Mouse (Mus musculus): ENCODE results near the gene Sdc3.

DNA sequence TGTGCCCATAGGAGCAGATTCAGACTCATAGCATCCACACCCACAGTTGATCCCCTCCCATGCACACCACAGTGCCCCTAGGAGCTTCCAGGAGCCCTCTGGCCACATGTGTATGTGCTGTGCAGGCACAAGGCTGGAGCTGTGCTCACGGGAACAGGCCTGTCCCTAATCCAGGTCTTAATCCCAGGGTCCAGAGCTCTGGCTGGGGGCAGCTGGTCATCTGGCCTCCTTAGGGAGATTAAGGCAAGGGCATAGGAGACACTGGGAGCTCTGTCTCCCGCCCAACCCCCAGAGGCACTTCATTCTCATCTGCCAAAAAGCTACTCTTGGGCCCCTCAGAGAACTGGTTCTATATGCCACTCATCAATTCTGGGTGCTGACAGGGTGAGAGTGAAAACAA, 11.3 kb downstream of the Sdc3 start:
- TF ChIP-seq POLR2AphosphoS2 (IDR thresholded peaks at IDR 0.05; ENCODE audit: low read depth, low read length) (no peak), CTCF (conservative IDR thresholded peaks at IDR 0.05 in 1 of 2, IDR thresholded peaks at IDR 0.05 in 1 of 2; ENCODE audit: low read depth in 2 of 2, low read length in 2 of 2) (no peak), UBTF (IDR thresholded peaks at IDR 0.05; ENCODE audit: low read depth, low read length) (no peak), MAX (IDR thresholded peaks at IDR 0.05; ENCODE audit: low read length) (no peak), JUND (conservative IDR thresholded peaks at IDR 0.05; ENCODE audit: low read depth, low read length) (no peak), ELF1 (IDR thresholded peaks at IDR 0.05; ENCODE audit: low read depth, low read length) (no peak), EP300 (IDR thresholded peaks at IDR 0.05; ENCODE audit: low read length) (no peak), MYC (IDR thresholded peaks at IDR 0.05; ENCODE audit: low read depth, low read length) (no peak), USF1 (IDR thresholded peaks at IDR 0.05; ENCODE audit: low read depth, low read length) (no peak), POLR2A (IDR thresholded peaks at IDR 0.05; ENCODE audit: low read depth, low read length) (no peak), RAD21 (IDR thresholded peaks at IDR 0.05; ENCODE audit: low read depth, low read length) (no peak), TBP (conservative IDR thresholded peaks at IDR 0.05; ENCODE audit: low read depth, low read length) (no peak)
